Mouse (Mus musculus) kidney, postnatal 36 days (tissue): Measurements from ENCODE around the gene Mark3.
"Not testable (repeated sequence)": the region's sequence is repeated elsewhere in the genome, so short reads cannot be mapped to it uniquely, and the experiment has no call there.

ENCODE experiments used
- DNase-seq, 2 experiments: peaks; one replicate each; pipeline ENCODE4 v3.0.0; 2021 to 2022; ENCODE audit warnings: mixed read lengths in 2 of 2

The Mark3 gene

DNA sequence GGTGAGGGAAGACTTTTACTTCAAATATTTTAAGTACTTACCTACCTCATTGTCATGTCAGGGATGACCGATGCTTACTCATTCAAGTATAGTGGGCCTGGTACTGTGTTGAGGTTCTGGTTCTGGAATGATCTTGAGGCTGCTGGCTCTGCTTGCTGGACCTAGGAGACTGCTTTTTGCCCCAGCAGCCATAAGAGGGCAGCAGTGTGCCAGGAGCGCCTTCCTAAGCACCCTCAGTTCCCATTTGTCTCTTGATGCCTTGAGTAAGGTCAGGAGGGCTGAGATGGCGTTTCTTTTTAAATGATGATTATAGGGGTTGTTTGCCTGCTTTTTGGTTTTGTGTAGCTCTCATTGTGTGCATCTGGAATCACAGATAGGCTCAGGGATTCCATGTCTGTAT is 79.1 kb downstream of the Mark3 start:
- DNase-seq, result peak; percentile 66 to 86

DNA sequence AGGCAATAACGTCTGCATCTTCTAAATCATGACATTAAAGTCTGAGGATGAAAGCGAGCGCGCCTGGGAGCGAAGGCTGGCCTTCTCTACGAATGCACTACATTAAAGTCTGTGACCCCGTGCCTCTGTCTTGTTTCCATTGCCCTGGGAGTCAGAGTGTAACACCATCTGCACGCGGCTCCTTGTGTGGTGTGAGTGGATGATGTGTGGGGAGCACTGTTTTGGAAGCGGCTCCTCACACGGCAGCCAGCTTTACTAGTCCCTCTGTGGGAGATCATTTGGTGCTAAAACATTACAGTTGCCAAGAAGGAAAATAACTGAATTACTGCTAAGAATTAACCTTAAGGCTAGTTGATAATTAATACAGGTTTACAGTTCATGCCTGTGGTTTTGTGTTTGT is 81.4 kb downstream of the Mark3 start:
- peak; percentile 64 to 77 for DNase-seq

DNA sequence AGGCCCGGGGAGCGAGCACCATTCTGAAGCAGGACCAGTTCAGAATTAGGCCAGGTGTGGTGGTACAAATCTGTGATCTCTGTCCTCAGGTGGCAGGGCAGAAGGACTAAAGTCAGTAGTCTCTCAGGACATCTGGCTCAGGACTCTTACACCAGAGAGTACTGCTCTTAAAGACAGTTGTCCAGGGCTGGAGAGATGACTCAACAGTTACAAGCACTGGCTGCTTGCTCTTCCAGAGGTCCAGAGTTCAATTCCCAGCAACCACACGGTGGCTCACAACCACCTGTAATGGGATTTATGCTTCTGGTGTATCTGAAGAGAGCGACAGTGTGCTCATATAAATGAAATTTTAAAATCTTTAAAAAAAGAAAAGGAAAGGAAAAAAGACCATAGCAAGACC is 85.0 kb downstream of the Mark3 start:
- peak in 1 of 2 experiments; percentile 56 for DNase-seq

DNA sequence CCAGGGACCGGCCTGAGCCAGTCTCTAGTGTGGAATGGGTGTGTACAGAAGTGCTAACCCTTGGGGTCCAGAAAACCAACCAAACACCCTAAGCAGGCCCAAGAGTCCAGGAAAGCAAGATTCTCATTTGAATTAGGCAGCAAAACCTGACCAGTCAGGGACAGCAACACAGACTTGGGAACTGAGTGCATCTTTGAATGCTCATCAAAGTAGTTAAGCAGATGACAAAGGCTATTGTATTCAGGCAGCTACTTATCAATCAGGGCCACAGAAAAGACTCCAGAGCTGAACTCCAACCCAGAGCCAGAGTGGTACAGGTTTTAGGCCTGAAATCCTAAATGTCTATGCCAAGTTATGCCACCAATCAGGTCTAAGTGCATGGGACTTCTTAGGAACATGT is 86.3 kb downstream of the Mark3 start:
- no peak for DNase-seq

DNA sequence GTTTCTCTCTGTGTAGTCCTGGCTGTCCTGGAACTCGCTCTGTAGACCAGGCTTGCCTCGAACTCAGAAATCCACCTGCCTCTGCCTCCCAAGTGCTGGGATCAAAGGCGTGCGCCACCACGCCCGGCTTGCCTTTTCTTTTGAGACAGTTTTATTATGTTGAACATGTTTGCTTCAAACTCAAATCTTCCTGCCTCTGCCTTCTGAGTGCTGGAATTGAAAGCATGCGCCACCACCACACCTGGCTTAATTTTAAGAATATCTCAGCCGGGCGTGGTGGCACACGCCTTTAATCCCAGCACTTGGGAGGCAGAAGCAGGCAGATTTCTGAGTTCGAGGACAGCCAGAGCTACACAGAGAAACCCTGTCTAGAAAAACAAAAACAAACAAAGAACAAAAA is 87.2 kb downstream of the Mark3 start:
- DNase-seq, result not testable (repeated sequence)

DNA sequence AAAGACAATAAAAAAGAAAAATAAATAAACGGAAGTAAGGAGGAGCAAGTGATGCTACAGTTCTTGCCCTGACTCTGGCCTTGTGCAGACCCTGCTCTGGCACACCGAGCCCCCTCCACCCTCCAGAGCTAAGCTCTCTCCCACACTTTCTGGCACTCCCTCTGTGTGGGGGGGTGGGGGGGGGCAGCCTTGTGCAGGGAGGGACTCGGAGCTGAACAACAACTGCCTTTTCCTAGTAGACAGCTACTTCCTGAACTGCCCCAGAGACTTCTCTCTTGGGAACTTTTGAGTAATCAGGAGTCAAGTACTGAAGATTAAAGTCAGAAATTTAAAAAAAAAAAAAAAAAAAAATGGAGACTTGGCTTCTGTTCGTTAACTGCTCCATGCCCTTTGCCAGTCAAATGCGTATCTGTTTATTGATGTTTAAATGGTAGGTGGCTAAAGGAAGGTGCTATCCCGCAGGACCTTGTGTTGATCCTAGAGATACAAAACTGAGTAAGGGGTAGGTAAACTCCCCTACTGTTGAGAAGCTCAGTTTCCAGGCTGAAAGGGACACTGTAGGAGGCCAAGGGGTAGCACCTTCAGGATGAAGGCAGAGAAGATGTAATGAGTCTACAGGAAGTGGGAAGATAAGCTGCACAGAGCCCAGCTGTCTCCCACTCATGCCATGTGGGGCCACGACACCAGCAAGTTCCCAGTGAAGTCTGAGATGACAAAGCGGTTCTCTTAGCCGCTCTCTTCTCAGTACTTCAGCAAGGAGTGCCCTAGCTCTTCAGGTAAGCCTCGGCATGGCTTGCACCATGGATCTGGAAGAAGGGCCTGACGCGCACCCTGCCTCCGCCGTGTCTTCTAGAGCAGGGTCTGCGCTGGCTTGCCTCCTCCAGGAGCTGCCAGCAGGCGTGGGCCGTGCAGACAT is 89.2 kb downstream of the Mark3 start:
- DNase-seq, result no peak

DNA sequence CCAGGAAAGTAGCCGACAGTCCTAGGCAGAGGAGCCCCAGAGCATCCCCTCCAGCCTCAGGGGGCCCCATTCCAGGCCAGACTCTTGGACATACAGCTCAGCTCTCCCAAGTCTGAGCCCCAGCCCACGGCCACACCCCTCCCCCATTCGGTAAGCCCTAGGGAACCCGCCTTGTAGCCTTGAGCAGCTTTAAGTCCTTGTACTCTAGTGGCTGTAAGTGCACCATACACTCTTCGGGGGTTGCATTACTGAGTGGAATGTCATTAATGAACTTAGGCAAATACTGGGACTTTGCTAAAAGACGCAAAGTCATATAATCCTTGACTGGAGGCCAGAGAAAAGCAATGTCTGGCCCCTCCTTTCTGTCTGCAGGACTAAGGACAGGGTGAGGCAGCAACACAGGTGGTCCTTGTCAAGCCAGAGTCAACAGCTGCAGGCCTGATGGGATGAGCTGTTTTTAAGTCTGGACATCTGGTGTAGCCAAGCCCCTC is 89.9 kb downstream of the Mark3 start:
- DNase-seq, result no peak

DNA sequence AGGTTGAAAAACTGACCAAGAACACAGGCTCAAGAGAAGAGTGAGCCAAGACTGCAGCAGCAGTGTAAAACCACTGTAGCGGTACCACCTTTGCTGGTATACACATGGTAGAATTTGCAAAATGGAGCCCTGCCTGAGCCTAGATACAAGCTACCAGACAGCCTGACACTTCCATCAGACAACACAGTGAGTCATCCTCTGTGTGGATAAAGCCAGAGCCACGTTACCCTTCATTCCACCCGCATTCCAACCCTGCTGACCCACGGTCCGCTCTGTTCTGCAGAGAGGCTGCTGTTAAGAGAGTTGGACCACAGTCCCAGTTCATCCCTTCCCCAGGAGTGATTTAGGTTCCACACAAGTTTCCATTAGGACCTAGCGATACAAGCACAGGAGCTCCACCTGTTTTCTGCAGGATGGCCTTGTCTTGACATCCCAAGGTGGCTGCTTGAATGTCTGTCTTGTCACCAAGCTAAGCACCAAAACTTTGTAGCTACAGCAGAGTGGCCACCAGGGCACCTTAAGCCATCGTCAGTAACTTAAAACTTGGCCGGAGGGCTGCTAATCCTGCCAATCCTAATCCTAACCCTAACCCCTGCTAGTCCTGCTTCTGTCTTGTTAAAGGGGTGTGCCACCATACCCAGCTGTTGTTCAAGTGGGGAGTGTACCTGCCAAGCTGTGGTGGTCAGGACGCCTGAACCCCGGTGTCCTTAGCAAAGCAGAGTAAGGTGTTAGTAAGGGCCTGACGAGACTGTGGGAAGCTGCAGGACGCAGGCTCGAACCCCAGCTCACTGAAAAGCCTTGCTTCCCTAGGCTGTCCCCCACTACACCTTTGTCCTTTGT is 90.9 kb downstream of the Mark3 start:
- DNase-seq, result no peak

DNA sequence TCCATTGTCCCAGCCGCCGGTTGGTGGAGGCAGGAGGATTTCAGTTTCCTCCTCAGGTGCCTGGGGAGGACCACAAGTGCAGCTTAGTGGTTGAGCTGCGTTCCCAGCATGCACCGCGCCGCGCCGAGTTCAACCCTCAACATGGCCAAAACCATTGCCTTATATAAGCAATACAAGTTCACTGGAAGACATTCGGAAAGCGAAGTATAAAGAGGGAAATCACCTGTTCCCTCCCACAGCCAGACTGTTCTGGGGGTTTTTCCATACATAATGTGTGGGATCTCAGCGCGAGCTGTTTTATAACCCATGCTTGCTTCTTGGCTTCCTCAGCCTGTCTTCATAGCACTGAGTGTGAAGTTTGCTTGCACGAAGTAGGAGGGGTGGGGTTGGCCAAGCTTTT is 92.1 kb downstream of the Mark3 start:
- DNase-seq, result no peak

DNA sequence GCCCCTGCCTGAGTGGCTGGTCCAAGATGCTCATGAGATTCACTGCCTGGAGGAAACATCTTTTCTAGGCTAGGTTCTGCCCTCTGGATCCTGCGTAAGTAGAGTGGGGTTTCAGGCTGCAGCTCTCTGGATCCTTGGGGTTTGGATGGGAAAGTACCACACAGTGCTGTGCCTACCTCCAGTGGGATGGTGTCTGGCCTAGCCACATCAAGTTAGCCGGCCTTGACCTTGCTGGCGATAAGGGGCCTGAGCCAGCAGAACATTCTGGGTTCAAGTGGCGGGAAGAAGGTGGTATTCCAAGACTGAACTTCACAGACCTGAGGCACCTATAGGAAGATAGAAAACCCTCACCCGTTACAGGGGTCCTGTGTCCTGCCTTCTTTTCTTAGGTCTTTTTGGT is 93.1 kb downstream of the Mark3 start:
- DNase-seq, result no peak

DNA sequence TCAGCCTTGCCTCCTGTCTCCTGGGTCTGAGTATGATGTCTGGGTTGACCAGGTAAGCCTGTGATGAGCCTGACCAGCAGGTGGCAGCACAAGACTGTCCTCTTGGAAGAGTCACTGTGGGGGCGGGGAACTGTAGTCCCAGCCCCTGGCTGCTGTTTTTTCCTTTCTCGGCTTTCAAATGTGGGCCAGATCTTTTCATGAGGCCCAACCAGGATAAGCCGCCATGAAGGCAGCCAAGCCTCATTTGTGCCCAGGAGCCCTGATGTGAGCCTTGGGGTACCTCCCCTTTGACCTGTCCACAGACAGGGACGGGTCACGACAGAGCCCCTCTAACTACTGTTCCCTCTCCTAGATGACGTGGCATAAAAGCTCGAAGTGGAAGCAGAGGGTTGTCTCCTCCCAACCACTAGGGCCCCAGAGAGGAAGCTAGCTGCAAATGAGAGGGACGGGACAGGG is 94.2 kb downstream of the Mark3 start:
- peak; percentile 96 to 99 for DNase-seq

DNA sequence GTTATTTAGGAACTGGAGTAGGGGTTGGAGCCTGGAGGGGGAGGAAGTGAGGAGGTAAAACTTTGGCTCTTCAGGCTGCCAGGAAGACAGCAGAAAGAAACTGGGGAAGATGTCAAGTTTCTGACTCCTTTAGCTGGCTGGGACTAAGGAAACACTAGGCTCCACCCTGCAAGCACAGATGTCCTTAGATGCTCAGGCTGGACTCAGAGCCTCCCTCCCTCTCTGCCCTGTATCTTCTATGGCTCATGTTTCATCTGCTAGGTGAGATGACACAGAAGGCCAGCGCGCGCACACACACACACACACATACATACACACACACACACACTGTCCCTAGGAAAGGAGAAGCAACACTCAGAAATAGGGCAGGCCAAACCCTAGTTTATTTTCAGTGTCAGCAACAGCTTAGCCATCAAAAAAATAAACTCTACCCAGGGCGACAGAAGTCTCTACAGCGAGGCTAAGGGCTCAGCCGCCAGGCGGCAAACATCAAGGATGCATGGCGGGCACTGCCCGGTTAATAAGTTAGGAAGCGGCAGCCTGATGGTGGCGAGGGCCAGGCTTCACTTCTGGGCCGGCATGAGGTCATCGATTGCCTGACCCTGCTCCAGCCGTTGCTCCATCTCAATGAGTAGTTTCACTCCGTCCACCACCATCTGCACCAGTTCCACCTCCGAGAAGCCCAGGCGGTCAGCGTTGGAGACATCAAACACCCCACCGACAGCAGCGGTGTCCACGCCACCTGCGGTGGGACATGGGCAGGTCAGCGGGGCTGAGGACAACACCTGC is 94.9 kb downstream of the Mark3 start:
- DNase-seq, result peak; percentile 33 to 55

DNA sequence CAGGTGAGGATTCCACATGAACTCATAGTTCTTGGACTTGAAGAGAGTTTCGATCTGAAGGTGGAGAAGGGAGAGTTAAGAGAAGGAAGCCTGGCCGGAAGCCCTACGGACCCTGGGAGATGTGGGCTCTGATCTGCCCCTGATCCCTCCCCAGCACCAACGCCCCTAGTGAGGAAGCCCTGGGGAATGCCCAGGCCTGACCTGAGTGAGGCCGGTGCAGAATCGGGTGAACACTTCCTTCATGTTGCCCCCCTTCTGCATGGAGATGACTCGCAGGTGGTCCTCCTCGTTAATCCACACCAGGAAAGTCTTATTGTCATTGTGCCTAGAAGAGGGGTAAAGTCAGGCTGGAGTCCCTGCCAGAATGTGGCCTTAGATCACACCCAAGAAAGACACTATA is 95.6 kb downstream of the Mark3 start:
- DNase-seq, result no peak

DNA sequence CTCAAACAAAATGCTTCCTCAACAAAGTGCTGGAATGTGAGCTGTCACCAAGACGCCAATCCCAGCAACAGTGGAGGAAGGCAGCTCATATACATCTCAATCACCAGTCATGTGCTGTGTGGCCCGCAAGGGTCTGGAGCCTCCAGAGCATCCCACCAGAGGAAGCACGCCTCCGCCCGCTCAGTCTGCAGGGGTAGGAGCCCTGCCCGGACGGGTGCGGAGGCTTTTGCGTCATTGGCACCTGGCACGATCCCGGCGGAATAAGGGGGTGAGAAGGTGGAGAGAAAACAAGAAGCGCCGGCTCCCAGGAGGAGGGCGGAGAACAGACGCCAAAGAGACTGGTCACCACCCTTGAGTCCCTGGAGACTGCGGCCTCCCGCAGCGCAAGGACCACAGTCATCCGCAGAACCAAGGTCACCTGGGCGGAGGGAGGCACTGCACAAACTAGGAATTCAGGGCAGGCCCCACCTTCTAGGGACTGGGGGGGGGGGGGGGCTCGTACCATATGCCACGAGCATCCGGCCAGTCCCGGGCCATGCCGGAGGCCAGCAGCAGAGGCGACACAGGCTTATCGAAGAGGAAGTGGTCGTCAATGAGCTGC is 96.1 kb downstream of the Mark3 start:
- peak; percentile 46 to 63 for DNase-seq

DNA sequence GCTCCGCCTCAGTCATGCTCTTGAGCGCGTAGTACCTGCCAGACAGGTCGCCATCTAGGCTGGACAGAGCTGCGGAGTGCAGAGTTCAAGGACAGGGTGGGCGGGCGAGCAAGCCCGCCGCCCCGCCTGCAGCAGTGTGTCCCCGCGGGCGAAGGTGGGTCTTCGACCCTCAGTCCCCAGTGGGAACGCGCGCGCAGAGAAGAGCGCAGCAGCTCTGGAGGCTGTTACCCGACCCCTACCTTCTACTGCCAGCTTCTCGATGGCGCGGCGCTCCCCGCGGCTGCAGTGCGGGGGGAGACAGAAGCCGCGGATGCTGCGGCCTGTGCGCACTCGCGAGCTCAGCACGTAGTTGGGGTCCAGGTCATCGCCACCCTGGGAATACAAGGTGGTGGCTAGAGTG is 96.7 kb downstream of the Mark3 start:
- no peak for DNase-seq

DNA sequence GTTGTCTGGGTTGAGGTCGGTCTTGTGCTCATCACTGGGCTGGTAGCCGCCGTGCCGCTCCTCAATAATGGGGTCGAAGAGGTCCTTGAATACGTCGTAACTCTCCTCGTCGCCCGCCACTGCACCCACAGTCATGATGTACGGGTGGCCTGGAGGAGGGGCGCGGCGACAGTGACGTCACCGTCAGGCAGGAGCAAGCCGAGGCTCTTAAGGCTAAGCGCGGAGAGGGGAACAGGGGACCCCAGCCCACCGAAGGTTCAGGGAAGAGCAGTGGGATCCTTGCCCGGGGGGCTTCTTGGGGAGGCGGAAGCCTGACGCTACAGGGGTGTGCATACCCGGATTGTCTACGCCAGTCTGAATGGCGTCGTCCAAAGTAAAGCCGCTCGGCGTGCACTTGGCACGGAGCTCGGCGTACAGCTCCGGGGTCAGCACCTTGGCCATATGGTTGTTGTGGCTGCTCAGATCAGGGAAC is 97.1 kb downstream of the Mark3 start:
- peak; percentile 48 to 78 for DNase-seq

DNA sequence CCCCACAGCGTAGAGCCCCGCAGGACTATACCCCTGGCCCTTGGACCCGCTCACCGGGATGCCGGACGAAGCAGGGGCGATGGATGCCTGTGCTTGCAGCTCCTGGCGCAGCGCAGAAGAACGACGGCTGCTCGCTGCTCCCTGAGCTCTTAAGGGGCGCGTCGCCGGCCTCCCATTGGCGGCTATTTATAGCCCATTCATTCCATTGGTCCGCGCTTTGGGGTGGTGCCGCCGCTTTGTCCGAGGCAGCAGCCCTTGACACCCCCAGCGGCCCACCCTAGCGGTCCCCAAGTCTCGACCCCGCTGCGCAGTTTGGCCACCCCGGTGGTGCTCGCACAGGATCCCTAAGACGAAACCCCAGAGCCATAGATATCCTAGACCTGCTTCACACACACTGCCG is 97.9 kb downstream of the Mark3 start, which contains the start of gene Ckb:
TSS of gene Ckb (minus strand) at position 163 of the 400 bp plus-strand sequence.
- peak; percentile 70 to 83 for DNase-seq

DNA sequence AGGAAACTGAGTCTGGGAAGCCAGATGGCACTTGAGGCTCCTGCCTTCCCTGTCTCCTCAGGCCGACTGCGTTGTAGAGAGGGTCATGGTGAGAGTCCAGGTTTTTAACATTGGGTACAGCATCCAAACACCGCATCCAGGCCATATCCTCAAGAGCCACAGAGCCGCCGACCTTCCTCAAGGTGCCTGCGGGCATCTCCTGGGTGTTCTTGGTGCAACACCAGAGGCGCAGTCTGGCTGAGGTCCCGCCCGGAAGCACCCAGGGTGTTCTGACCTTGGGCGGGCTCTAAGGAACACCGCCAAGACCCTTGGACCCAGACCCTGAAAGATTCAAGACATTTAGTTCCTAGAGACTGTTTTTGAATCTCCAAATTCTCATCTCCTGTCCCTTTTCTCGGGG is 98.3 kb downstream of the Mark3 start:
- DNase-seq, result peak in 1 of 2 experiments; percentile 51

DNA sequence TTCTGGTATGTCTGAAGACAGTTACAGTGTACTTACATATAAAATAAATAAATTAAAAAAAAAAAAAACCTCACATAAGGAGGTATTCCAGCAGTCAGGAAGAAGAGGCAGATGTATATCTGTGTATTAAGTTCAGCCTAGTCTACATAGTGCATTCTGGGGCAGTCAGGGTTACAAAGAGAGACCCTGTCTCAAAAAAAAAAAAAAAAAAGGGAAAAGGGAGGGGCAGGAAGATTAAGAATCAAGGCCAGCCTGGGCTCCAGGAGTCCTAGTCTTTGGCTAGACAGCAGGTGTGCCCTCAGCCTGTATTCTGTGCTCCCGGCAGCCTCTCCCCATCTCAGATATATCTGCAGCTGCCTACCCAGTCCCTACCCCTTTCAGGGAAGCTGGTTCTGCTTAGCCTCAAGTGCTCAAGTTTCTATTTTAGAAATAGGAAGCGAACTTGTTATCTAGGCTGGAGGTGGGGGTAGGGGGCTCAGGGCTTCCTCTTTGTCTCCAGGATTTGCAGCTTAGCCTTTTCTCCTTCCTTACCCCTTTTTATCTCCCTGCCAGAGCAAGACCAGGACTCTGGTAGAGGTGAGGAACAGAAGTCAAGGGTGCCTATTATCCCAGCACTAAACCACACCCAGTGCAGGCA is 100.6 kb downstream of the Mark3 start:
- no peak for DNase-seq

DNA sequence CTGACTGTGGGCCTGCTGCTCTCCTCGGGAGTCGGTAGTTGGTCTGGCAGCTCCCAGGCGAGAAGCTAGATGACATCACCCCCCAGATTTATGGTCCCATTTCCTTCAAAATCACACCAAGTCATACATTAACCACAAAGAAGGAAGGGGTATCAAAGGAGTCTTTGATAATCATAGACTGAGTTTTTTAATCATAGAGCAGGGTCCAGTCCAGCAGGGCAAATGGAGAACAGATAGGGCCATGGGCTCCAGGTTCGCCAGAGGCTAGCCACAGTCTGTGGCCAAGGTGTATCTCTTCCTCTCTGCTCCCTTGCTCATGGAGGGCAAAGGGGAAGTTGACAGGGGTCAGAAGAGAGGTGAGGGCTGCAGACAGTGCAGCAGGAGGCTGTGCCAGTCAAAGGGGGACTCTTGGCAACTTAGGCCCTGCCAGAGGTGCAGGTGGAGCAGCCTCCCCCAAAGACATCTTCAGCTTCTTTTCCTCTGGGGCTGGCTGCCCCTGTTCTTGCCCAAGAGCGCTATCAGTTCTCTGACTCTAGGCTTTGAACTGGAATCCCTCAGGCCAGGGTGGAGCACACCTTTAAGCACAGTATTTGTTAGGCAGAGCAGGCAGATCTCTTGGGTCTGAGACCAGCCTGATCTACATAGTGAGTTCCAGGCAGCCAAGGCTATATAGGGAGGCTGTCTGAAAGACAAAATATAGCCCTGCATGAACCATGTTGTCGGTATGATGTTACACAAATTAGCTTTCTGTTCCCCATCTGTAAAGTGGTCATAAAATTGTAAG is 101.7 kb downstream of the Mark3 start:
- no peak for DNase-seq

DNA sequence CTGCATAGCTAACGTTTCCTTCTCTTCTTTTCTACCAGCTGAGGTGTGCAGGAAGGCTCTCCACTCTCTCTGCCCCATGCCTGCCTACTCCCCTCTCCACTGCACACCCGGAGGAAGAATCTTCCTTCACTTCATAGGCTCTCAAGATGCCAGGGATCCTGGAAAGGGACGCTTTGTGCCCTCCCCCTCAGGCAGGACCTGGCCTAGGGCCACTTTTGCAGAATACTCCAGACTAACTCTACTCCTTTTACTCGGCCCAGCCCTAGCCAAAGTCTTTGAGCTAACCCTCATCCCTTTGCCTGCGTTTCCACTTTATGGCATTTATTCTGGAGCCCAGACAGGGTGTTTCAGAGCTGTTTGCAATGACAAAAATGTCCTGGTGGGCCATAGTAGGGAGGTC is 103.1 kb downstream of the Mark3 start:
- DNase-seq, result peak; percentile 39 to 64
